Mouse (Mus musculus): ENCODE measurements around the gene Zfp560. TPM values are rescaled to one million over a fixed set of nuclear protein-coding genes. Genes with fewer than 3 reads are reported as not detected.

The Zfp560 gene
- polyA plus RNA-seq (2014; fragmentation: Illumina TruSeq; extraction: RNeasy Lipid Tissue Mini Kit (QIAGEN cat#74804); ENCODE audit: low read depth, low replicate concordance): 48.6 TPM

DNA sequence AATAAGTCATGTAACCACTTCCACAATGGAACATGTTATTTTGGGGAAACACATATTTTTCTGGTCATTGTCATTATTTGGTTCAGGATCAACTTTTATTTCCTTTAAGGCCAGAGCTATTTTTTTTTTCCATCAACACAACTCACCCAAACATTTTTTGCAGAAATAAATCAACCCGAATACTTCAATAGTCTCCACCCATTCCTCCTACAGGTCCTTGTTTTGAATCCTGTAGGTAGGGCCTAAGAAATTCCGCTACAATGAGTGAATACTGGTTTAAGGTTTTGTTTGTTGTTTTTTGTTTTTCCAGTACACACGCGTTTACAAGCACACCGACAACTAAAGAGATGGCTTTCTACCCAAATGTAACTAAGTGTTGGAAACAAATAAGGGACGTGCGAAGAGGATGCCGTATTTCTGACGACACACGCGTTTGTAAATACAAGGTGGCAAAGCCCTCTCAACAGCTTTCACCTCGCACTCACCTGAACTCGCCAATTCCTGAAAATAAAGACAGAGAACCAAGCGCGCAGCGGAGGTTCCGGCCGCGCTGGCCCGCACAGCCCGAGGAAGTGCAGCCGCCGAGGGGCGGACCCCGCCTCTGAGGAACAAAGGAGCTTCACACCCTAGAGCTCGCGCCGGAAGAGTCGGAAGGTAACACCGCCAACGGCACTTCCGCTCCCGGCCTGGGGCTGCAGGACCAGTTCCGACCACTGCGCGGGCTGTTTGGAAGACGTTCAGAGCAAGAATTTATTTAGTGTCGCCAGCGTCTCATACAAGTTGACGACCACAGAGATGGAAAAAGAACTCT, at the start of gene Zfp560:
Zfp560 (minus strand) TSS at position 646 of the 811 bp plus-strand sequence.

DNA sequence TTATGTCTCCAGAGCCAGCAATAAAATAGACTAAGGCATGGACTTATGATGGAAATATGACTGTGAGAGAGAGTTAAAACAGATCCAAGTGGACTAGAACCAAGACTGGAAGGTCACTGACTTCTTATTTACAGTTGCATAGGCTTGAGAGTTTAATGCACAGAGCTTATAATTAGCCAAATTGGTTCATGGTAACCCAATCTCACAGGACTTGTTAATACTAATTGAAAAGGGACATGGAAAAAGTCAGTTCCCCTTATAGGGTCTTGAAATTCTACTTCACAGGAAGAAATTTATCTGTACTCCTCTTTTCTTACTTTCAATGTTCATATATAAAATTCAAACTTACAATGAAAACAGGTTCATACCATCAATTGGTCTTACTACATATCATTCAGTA, 49.0 kb downstream of the Zfp560 start, which contains the start of gene Olfr18:
Olfr18 (minus strand) TSS at position 101 of the 400 bp plus-strand sequence.

GRCm38 (mm10) chr9:20298232-20298631, 86.7 kb downstream of the Zfp560 start, which contains the start of gene Olfr873:
Olfr873 (plus strand) TSS chr9:20298532.

Other genes starting within 250 kb of the Zfp560 start
- gene Olfr870, start 211.1 kb downstream of the Zfp560 start, polyA plus RNA-seq (2014; fragmentation: Illumina TruSeq; extraction: RNeasy Lipid Tissue Mini Kit (QIAGEN cat#74804); ENCODE audit: low read depth, low replicate concordance): not detected
- not detected for gene Olfr871, start 173.0 kb downstream of the Zfp560 start, polyA plus RNA-seq (2014; fragmentation: Illumina TruSeq; extraction: RNeasy Lipid Tissue Mini Kit (QIAGEN cat#74804); ENCODE audit: low read depth, low replicate concordance)
- 1.4 TPM for gene Olfr872, start 148.1 kb downstream of the Zfp560 start, polyA plus RNA-seq (2014; fragmentation: Illumina TruSeq; extraction: RNeasy Lipid Tissue Mini Kit (QIAGEN cat#74804); ENCODE audit: low read depth, low replicate concordance)
- gene Olfr39, start 102.8 kb downstream of the Zfp560 start, polyA plus RNA-seq (2014; fragmentation: Illumina TruSeq; extraction: RNeasy Lipid Tissue Mini Kit (QIAGEN cat#74804); ENCODE audit: low read depth, low replicate concordance): 0.91 TPM
- gene Olfr873, start 86.6 kb downstream of the Zfp560 start, polyA plus RNA-seq (2014; fragmentation: Illumina TruSeq; extraction: RNeasy Lipid Tissue Mini Kit (QIAGEN cat#74804); ENCODE audit: low read depth, low replicate concordance): 0.57 TPM
- not detected for gene Olfr18, start 49.1 kb downstream of the Zfp560 start, polyA plus RNA-seq (2014; fragmentation: Illumina TruSeq; extraction: RNeasy Lipid Tissue Mini Kit (QIAGEN cat#74804); ENCODE audit: low read depth, low replicate concordance)
- 16.9 TPM for gene Zfp26, start 75.0 kb upstream of the Zfp560 start, polyA plus RNA-seq (2014; fragmentation: Illumina TruSeq; extraction: RNeasy Lipid Tissue Mini Kit (QIAGEN cat#74804); ENCODE audit: low read depth, low replicate concordance)
- gene Zfp426, start 107.6 kb upstream of the Zfp560 start, polyA plus RNA-seq (2014; fragmentation: Illumina TruSeq; extraction: RNeasy Lipid Tissue Mini Kit (QIAGEN cat#74804); ENCODE audit: low read depth, low replicate concordance): 54.1 TPM
- gene Zfp266, start 136.2 kb upstream of the Zfp560 start, polyA plus RNA-seq (2014; fragmentation: Illumina TruSeq; extraction: RNeasy Lipid Tissue Mini Kit (QIAGEN cat#74804); ENCODE audit: low read depth, low replicate concordance): 16.7 TPM
- gene Zfp846, start 196.1 kb upstream of the Zfp560 start, polyA plus RNA-seq (2014; fragmentation: Illumina TruSeq; extraction: RNeasy Lipid Tissue Mini Kit (QIAGEN cat#74804); ENCODE audit: low read depth, low replicate concordance): 15.8 TPM